Mouse (Mus musculus) lung, postnatal 14 days (tissue): ENCODE measurements around the gene Ccdc167.

Source experiments
- DNase-seq: peaks from one replicate; pipeline ENCODE4 v3.0.0; 2021

Gene Ccdc167

DNA sequence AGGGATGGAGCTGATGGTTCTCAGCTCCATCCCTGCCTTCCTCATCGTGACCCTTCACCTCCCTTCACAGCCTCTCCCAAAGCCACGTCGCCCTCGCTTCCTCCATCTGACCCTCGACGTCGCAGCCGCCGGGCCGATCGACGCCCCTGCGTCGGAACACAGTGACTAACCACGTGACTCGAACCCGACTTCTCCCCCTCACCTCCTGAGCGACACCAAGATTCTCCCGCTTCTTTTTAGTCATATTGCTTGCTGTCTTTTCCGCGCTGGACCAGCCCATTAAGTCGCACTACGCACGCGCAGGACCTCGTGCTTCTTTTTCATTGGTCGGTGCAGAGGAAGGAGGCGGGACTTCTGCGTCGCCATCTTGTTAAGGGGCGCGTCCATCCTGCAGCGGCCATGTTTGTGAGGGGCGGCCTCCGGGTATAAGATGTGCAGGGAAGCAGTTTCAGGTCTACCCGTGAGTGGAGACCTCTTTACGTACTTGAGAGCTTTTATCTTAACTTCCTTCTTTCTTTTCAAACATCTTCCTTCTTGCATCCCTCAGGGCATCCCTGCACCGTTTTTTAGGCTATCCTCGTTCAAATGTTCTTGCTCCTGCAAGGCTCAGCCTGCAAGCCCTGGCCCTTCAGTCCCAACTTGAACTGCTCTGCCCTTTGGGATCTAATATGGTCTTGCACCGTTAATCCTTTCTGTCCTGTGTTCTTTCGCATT, at the start of gene Ccdc167:
Gene Ccdc167, minus strand, starts transcription at position 313 of the 714 bp plus-strand sequence.
- DNase-seq, result peak; percentile 96

DNA sequence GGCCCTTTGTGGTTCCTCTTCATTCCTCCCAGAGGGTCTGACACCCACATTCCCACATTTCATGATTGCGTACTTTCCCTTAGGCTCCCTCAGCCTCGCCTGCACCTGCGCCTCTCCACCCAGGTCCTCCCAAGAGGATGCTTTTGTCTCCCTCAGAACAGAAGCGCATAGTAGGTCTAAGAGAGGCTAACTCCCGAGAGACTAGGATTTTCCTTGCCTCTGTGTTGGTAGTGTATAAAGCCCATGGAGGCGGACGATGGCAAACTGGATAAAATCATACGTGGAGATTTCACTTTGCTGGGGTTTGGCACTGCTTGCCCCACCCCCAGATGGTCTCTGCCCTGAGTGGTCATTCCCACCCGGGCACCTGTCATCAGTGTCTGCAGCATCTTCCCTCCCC, 48.5 kb upstream of the Ccdc167 start:
- DNase-seq, result no peak

DNA sequence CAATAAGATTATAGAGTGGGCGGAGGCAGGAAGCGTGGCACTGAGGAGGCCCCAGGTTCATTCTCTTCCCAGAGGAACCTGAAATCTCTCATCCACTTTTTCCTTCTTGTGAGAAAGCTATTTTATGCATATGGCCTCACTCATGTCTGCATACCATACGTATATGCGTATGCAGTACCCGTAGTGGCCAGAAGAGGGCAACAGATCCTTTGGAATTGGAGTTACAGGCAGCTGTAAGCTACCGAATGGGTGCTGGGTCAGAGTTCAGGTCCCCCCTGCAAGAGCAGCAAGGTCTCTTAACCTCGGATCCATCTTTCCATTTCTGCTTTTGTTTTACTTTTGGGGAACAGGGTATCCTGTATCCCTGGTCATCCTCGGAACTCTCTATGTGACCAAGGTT, 45.7 kb upstream of the Ccdc167 start:
- DNase-seq, result peak; percentile 59

DNA sequence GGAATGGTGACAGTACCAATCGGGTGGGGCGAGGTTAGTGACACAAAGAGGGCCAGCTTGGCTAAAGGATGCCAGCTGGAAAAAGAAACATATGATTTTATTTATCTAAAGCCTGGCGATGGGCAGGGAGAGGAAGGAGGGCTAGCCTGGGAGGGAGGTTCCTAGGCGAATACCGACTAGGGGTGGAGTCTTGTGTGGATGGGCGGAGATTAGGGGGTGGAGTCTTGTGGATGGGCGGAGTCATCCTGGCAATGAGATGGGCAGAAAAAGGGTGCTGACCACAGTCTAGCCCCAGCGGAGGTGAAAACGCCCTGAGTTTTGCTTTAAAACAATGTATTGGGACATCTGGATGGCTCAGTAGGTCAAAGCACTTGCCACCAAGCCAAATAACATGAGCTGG, 45.1 kb upstream of the Ccdc167 start:
- DNase-seq, result no peak

DNA sequence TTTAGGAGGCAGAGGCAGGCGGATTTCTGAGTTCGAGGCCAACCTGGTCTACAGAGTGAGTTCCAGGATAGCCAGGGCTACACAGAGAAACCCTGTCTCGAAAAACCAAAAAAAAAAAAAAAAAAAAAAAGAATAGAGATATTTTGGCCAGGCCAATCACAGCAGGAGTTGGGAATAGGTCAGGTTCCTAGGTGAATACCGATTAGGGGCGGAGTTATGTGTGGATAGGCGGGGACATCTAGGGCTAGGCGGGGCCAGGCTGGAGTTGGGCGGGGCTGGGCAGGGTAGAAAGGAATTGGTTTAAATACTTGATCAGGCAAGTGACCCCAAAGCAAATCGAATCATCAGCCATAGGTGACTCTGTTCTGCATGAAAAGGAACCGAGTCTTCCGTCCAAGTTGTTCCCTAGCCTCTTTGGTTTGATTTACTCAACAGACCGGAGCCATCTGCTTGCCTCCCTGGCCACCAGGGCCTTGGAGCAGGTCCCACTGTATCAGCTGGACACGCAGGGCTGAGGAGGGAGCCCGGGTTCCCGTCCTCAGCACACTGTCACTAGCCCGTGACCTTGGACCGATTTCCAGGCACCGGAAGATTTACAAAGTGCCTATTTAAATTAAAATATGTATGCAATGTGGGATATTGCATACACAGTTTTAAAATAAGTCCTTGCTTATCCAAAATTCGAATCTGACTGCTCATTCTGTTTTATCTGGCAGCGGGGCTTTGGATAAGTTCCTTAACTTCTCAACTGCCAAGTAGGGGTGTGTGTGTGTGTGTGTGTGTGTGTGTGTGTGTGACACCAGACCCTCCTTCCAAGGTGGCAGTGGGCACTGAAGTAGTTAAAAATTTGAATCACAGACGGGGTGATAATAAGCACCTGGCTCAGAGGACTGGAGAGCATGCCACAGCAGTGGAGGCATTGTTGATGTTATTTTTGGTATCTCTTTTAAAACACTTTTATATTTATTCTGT, 43.8 kb upstream of the Ccdc167 start:
- DNase-seq, result no peak

DNA sequence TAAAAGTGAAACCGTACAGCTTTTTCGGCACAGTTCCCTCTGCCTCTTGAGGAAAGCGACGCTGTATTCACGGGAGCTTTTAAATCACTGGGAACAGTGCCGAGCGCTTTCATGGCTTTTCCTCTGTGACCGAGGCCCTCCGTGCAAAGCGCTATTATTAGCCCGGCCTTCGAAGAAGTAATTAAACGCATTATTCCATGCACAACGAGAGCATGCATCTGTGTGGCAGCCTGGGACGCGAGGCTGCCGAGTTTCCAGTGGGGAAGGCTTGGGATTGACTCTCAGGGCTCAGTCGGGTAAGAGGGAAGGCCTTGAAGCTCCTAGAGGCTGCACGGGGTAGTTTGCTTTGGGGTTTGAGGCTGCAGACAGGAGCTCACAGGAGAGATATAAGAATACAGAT, 43.1 kb upstream of the Ccdc167 start:
- no peak for DNase-seq

DNA sequence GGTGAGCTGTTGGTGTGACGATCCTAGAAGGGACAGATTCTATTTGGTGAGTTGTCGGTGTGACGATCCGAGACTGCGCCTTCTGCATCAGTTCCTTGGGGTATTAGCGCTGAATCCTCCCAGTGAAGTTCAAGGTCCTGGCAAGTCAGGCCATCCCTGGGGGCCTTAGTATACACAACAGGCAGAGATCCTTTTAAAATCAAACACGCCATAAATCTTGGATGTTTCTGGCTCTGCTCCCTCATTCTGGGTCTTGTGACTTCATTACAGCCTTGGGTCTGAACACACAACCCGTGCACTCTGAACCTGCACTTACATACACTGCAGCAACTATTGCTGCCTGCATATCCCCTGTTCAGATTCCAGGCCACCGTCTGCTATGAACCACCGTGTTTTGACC, 39.5 kb upstream of the Ccdc167 start:
- no peak for DNase-seq

DNA sequence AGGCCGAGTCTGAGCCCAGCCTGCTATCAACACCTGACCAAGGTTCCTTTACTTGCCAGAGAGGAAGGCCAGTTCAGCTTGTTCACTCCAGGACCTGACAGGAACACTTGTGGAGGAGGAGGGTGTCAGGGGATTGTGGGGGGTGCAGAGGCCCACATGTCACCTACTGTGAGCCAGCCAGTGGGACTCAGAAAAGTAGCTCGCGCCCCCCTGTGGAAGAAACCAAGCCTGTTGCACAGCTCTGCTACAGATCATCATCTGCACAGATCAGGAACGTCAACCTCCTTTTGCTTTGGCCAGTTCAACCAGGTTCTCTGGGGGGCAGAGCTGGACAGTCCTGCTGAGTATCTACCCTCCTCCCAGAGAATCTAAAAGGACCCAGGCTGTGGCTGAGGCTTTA, 37.7 kb upstream of the Ccdc167 start:
- no peak for DNase-seq

DNA sequence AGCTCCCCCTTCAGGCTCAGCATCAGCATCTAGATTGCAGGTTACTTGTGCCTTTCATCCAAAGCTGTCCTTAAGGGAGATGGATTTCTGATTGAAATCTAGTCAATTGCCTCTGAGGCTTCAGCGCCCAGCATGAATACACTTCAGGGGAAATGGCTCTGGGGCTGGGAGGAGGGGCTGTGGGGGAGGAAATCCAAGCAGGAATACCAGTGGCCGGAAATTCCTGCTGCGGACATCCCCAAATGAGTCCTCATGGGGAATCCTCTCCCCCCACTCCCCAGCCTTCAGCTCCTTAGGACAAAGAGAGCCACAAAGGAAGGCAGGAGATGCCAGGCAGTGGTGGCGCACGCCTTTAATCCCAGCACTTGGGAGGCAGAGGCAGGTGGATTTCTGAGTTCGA, 30.6 kb upstream of the Ccdc167 start:
- DNase-seq, result no peak

DNA sequence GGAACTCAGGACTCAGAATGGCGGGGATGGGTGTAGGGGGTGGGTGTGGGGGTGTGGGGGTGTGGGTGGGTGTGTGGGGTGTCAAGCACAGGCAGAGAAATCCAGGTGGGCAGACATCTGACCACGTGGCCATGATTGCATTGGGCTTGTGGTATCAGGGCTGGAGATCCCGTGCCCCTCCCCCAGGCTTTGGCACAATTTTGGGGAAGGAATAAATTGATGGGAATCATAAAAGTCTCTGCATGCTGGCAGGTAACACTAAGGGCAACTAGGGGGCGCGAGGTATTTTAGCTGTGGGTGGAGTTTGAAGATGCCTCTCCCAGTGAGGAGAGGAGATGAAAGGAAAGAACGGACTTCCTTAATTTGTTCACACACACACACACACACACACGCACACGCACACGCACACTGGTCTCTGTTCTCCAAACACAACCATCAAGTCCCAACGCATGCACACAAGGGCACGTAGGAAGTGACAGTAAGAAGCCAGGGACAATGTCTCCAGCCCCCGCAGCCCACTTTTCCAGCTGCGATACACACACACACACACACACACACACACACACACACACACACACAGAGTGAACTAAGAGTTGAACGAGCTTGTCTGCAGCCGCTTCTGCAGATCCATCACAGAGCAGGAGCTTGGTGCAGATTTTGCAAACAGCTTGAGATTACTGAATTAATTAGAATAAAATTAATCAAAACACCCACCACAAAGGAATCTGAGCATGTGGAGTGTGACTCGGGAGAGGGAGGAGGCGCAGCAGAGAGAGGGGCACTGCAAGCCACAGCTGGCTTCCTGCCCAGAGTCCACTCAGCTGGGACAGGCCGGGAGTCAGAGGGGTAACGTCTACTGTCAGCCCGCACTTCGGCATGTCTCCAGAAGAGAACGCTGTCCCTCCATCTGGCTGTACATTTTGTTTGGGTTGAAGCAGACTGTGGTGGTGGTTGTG, 21.3 kb upstream of the Ccdc167 start:
- DNase-seq, result peak; percentile 57

DNA sequence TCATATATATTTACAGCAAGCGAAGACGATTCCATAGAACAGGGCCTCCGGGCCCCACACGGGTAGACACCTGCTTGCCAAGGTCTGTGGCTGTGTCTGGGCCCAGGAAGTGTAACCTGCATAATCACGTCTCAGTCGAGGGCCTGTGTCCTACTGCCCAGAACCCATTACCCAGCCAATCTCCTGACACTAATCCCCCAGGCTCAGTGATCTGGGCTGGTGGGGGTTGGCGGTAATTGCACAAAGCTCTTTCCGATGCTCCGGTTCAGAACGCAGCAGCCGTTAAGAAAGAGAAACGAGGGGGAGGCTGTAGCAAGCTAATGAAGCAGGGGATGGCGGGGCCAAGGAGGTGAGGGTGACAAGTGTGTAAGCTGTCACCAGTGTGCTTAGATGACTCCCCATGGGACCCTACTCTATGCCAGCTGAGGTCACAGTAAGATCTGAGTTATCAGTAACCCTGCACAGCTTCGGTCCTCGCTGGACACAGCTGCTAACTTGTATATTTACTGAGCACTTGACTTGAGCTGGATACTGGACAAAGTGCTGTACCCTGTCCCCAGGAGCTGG, 19.7 kb upstream of the Ccdc167 start:
- DNase-seq, result no peak

DNA sequence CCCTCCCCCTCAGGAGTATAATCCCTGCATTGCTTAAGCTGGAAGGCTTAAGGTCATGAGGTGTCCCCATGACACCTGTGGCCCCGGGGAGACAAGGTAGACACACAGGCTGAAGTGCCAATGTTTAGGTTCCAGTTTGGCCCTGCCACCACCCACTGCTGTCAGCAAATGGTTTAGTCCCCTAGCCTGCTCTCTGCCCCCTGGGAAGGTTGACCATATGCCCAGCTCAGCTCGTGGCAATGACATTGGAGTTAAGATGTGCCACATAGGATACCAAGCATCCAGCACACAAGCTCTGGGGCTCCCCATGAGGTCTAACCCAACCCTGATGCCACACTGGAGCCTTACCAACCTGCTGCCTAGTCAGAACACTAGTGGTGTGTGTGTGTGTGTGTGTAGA, 15.7 kb upstream of the Ccdc167 start:
- DNase-seq, result no peak

DNA sequence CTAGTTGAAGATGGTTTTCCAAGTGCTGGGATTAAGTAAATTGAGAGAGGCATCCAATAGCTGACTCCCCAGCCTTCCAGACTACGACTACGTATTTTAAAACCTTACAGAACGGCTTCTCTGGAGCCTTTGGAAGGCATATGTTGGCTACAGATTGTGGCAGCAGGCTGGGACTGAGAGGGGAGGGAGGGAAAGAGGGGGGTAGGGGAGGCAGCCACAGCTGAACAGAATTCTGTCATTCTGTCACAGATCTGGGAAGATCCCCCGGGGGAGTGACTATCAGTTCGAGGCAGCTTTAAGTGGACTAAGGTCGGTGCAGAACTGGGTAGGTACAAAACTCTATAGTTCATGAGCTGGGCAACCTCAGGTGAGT, 15.1 kb upstream of the Ccdc167 start:
- DNase-seq, result no peak

DNA sequence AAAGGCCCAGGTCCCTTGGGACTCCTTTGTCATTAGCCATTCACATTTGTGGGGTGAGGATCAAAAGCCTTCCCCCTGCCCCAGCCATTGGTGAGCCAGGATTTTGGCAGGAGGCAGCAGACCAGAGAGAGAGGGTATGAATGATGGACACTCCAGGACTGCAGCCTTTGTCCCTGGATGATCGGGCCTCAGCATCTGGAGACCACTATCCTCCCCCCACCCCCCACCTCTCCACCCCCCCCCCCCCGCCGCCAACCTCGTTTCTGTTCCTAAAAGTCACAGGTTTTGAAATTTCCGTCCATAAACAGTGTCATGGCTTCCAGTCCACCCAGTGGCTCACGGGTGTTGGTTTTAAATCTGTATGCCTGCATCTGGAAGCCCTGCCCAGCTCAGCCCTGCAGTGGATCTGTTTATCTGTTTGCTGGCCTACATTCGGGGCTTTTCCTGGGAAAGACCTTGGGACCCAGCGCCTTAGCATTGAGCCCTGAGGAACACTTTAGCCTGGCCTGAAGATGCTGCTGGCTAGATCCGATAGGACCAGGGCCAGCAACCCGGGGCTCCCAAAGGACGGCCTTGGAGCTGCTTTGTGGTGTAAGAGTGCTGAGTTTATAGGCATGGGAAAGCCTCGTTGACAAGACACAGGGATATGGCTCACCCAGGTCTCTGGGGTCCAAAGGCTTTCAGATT, 14.6 kb upstream of the Ccdc167 start:
- no peak for DNase-seq

DNA sequence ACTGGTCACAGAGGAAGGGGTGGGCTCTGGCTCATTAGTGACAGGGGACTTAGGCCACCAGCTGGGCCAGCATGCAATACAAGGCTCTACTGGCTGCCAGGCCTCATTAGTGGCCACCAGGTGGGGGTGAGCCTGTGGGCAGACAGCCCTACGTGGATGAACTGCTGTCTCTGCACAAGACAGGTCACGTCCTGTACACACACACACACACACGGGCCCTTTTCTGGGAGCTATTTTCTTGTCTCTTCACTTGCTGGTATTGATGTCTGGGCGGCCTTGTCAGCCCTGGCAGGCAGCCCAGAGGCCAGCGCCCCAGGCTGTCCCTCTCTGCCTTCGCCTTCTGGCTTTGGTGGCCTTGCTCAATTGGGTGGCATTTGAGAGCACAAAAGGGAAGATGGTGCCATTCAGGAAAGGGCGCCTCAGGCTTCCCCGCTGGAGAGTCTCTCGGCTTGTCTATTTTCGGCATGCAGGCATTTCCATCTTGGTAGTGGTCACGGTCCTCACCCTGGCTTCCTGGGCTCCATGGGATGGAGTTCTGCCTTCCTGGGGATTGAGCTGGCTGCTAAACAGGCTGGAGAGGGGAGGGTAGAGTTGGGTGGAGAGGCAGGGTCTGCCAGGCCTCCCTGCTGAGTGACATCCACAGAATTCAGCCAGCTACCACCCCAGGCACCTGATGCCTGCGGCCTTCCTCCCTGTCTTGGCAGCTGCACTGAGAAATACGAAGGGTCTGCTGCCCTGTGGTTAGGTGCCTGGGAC, 13.8 kb upstream of the Ccdc167 start:
- DNase-seq, result no peak

DNA sequence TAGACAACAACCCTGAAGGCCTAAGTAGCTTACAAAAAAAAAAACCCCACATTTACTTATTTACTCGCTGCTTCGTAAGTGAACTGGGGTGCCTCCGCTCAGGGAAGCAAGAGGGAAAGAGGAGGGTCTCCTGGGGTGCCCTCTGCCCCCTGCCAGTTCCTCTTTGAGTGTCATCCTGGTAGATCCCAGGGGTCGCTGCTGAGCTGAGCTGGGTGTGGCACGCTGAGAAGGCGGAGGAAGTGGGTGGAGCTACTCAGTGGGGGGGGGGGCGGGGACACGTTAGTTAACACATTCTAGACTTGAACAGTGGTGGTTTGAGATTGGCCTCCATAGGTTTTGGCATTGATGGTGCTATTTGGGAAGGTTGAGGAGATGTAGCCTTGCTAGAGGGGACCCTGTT, 11.2 kb upstream of the Ccdc167 start:
- DNase-seq, result no peak

DNA sequence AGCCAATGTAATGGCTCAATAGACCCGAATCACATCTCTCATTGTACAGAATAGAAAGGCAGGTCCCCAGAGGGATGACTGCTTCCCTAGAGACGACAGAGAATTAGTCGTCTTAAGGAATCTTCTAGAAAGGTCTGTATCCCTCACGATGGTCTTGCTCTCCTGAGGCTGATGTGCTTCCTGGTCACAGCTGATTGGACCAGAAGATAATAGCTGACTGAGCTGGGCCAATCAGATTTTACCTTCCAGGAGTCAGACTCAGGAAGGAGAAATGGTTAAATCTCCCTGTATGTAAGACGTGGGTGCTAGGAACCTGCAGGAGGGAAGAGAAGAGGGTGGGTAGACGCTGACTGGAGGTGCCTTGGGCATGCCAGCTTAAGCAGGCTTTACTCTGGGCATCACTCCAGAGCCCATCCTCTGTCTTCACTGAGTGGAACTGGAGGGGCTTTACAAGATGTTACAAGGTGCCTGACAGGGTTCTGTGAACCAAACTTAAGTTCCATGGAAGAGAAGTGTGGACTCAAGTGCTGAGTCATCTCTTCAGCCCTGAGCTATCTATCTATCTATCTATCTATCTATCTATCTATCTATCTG, 8.3 kb upstream of the Ccdc167 start:
- DNase-seq, result no peak

DNA sequence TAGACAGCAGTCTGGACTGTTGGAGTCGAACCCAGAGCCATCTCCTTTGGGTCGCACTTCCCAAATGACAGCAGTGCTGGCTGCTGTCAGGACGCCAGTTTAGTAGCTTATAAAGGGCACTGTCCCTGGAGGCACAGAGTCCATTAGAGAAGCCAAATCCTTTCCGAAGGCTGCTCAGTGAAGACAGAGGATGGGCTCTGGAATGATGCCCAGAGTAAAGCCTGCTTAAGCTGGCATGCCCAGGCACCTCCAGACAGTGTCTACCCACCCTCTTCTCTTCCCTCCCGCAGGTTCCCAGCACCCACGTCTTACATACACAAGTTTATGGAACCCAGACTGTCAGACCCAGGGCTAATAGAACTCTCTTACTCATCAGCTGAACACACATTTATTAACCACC, 7.8 kb upstream of the Ccdc167 start:
- no peak for DNase-seq

DNA sequence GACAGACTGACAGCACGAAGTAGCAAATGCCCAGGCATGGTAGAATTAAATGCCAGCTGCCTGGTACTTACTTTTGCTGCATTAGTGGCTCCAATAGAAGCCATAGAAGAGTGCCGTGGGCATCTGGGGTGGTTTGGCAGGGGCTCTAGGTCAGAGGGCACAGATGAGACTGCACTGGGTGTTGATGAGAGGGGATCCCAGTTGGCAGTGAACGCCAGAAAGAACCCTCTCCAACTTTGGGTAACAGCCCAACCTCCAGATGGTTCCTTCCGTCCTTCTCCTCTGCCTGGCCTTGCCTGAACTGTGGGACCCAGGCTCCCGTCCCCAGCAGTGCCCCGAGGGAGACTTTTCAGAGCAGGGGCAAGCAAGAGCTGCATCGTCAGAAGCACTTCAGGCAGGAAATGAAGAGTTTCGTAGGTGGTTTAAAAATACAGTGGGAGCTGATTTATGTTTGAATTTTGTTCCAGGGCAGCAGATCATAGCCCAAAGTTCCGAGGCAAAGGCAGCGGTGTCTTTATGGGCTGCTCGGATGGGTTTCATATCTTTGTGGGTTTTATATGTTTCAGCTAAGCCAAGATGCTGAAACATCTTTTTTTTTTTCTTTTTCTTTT, 4.0 kb upstream of the Ccdc167 start:
- DNase-seq, result no peak
